ENCODE assay signal across 27 mouse cellular contexts in the genomic region with DNA sequence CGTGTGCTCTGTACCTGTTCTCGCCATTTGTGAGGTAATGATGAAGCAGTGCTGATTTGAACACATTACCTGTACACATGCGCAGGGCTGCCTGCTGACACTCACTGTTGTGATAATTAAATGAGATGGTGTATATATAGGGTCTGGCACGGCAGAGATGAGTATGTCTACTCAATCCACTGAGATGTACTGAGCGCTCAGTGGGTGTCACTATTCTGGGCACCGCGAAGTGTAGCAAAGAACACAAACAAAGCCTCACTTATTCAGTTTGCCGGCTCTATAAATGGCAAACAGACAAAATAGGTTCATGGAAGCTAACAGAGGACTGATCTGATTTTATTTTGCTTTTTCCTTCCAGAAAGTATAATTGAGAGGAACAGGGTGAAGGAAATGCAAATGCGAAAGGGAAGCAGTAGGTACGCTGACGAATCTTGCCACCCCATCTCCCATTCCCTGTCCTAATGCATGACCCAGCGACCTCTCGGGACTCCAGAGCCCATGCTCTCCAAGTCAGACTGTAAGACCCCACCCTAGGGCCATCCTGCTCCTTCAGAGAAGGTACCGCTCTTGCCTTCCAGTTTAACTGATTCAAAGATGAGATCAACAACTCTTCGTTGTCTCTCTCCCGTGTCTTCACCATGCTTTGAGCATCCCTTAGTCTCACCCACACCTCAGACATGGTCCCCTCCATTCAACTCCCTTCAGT.
DNase-seq lines count a peak whose midpoint lies in the region; TF ChIP-seq lines count a peak whose summit lies in the region.
"Had no signal": no experiment of that assay in that cellular context is flagged by ENCODE, and none has a peak within 500 bp of the region (broad histone marks: within the 10 kb centered on the region; RNA-seq: fewer than 3 reads in every experiment).

No protein-coding gene starts in this region.

- WGBS in cerebellum, adult 2 months: 83% methylated on average over 16 of the region's 16 CpGs

- H3K4me3 ChIP-seq in cerebellum, adult 2 months (replicated peaks; ENCODE audit: insufficient read depth, low read depth, low read length): no peak overlapping the region
- no peak overlapping the region for H3K4me3 ChIP-seq in brown adipose tissue, adult 24 weeks (ENCODE audit: insufficient read depth, low read depth, low read length)
- H3K4me3 ChIP-seq: embryonic facial prominence, embryonic 12.5 days; hindbrain, embryonic 13.5 days; liver, embryonic 12.5 days; megakaryocyte, embryonic 14.5 days; midbrain, embryonic 12.5 days; neural tube, embryonic 15.5 days; stomach, embryonic 15.5 days had no signal

- H3K27ac ChIP-seq in cerebellum, adult 2 months (ENCODE audit: insufficient read depth, low read length): peak overlapping the region; percentile 25; the same call in 1 of the 2 replicates
- 0 out of 2 replicates have a peak overlapping the region, but pooled peaks have one; percentile 9 for H3K27ac ChIP-seq in brown adipose tissue, adult 24 weeks (replicated peaks; ENCODE audit: low read depth, low read length)
- H3K27ac ChIP-seq: embryonic facial prominence, embryonic 12.5 days; hindbrain, embryonic 13.5 days; kidney, postnatal 0 days; liver, embryonic 12.5 days; neural tube, embryonic 15.5 days; stomach, embryonic 15.5 days had no signal

- no peaks in the 10 kb centered on the region for H3K27me3 ChIP-seq in cerebellum, adult 2 months (ENCODE audit: control insufficient read depth, insufficient read depth, low read length)
- H3K27me3 ChIP-seq: embryonic facial prominence, embryonic 12.5 days; hindbrain, embryonic 13.5 days; liver, embryonic 12.5 days; megakaryocyte, embryonic 14.5 days; midbrain, embryonic 12.5 days; neural tube, embryonic 15.5 days; Patski; stomach, embryonic 15.5 days had no signal

- no peaks in the 10 kb centered on the region for H3K4me1 ChIP-seq in cerebellum, adult 2 months (ENCODE audit: control insufficient read depth, insufficient read depth, low read length)
- H3K4me1 ChIP-seq in brown adipose tissue, adult 24 weeks (ENCODE audit: control insufficient read depth, insufficient read depth, insufficient read length, low read length): no peaks in the 10 kb centered on the region; the same call in 1 of the 2 replicates

- no peak for TF ChIP-seq CTCF in cerebellum, adult 2 months (IDR thresholded peaks at IDR 0.05; ENCODE audit: borderline replicate concordance, insufficient read depth, low read depth, low read length)

- no peak for TF ChIP-seq POLR2A in cerebellum, adult 2 months (IDR thresholded peaks at IDR 0.05; ENCODE audit: borderline replicate concordance, insufficient read depth, low read length)

- DNase-seq in cerebellum, adult 2 months: no peak
- DNase-seq in cerebellum, postnatal 4 days (ENCODE audit: low spot score in 2 of 2): no peak
- DNase-seq in heart, adult 11 months: peak; percentile 92
- DNase-seq in heart, adult 9 months (ENCODE audit: low spot score in 2 of 2): no peak
- peak; percentile 25 for DNase-seq in layer of hippocampus, adult 11-12 months (ENCODE audit: low spot score)
- DNase-seq in layer of hippocampus, adult 9-10 months (ENCODE audit: low spot score): no peak
- DNase-seq in adrenal gland, adult 18-20 months (ENCODE audit: low spot score in 2 of 2): no peak
- DNase-seq: adrenal gland, postnatal 25 days; cerebellum, adult 8-10 months; cerebellum, postnatal 25 days; embryo, embryonic 11 days; kidney, adult 8-10 months; kidney, postnatal 4 days; left cerebral cortex, postnatal 4 days; liver, postnatal 0 days; lung, postnatal 4 days; right cerebral cortex, postnatal 25 days had no signal

Comparison
In these comparisons a context has a peak if more than half of its experiments do, and no peak if none do; other contexts are left out.
1. DNase-seq: peak in heart, adult 11 months (single experiment) and layer of hippocampus, adult 11-12 months (single experiment); none in cerebellum, adult 2 months (0 of 2), cerebellum, postnatal 4 days (0 of 2), heart, adult 9 months (0 of 2), layer of hippocampus, adult 9-10 months (single experiment) and adrenal gland, adult 18-20 months (0 of 2).